Mouse (Mus musculus): Measurements from ENCODE around the gene Ccdc85c. TPM values are rescaled to one million over a fixed set of nuclear protein-coding genes. Genes with fewer than 3 reads are reported as not detected.

The Ccdc85c gene
- polyA plus RNA-seq, 1 experiment, result 6.6 TPM

- no peaks in the 10 kb centered on the region for H3K27me3 ChIP-seq (ENCODE audit: control insufficient read depth, insufficient read depth, insufficient read length)
- no peak for TF ChIP-seq SRF (IDR thresholded peaks at IDR 0.05; ENCODE audit: control insufficient read depth, insufficient read length, low read depth)
- TF ChIP-seq POLR2AphosphoS2 (IDR thresholded peaks at IDR 0.05; ENCODE audit: insufficient read length, low read depth), result no peak
- TF ChIP-seq CEBPB (IDR thresholded peaks at IDR 0.05; ENCODE audit: insufficient read depth, poor library complexity, severe bottlenecking), result no peak
- no peak for TF ChIP-seq MYOD1 (IDR thresholded peaks at IDR 0.05; ENCODE audit: control insufficient read depth in 1 of 3, insufficient read length in 2 of 3, low read depth in 2 of 3)
- TF ChIP-seq MYOG (IDR thresholded peaks at IDR 0.05; ENCODE audit: control insufficient read depth in 1 of 3, insufficient read depth in 1 of 3, insufficient read length in 2 of 3, low read depth in 2 of 3), result no peak
- no peaks in the 10 kb centered on the region for H3K36me3 ChIP-seq (ENCODE audit: control insufficient read depth, insufficient read depth)
- peak overlapping the region; percentile 39 for H3K4me3 ChIP-seq
- peak overlapping the region; percentile 77 for H3K4me2 ChIP-seq (ENCODE audit: low read depth)
- no peaks in the 10 kb centered on the region for H3K79me2 ChIP-seq (ENCODE audit: control insufficient read depth, insufficient read depth)
- H3ac ChIP-seq (ENCODE audit: control insufficient read depth, insufficient read length), result no peak overlapping the region
These were observed 32.3 kb upstream of the Ccdc85c start for GRCm38 (mm10) chr12:108307553-108307952.

GRCm38 (mm10) chr12:108305812-108306794, 30.9 kb upstream of the Ccdc85c start, which contains the start of gene Hhipl1:
Gene Hhipl1 (plus strand): TSS chr12:108306270.
- Histone ChIP-seq H3K4me2 (ENCODE audit: low read depth) (peak within 1 kb of the TSS; percentile 77), H3K79me2 (ENCODE audit: control insufficient read depth, insufficient read depth) (no peaks in the 10 kb centered on the region), H3K4me3 (peak within 1 kb of the TSS; percentile 39), H3K27me3 (ENCODE audit: control insufficient read depth, insufficient read depth, insufficient read length) (no peaks in the 10 kb centered on the region), H3K36me3 (ENCODE audit: control insufficient read depth, insufficient read depth) (no peaks in the 10 kb centered on the region), H3ac (ENCODE audit: control insufficient read depth, insufficient read length) (peak within 1 kb of the TSS; percentile 78)
- TF ChIP-seq MYOG (IDR thresholded peaks at IDR 0.05; ENCODE audit: control insufficient read depth in 1 of 3, insufficient read depth in 1 of 3, insufficient read length in 2 of 3, low read depth in 2 of 3), result no peak
- TF ChIP-seq REST (IDR thresholded peaks at IDR 0.05; ENCODE audit: insufficient read depth, insufficient read length), result no peak
- TF ChIP-seq MAX (IDR thresholded peaks at IDR 0.05; ENCODE audit: low read depth), result no peak
- no peak for TF ChIP-seq POLR2A (IDR thresholded peaks at IDR 0.05; ENCODE audit: insufficient read length, low read depth)
- TF ChIP-seq MYOD1 (IDR thresholded peaks at IDR 0.05; ENCODE audit: control insufficient read depth in 1 of 3, insufficient read length in 2 of 3, low read depth in 2 of 3), result no peak
- TF ChIP-seq E2F4 (IDR thresholded peaks at IDR 0.05; ENCODE audit: insufficient read depth), result no peak
- TF ChIP-seq TCF3 (IDR thresholded peaks at IDR 0.05; ENCODE audit: insufficient read length, low read depth), result no peak
- TF ChIP-seq CEBPB (IDR thresholded peaks at IDR 0.05; ENCODE audit: insufficient read depth, poor library complexity, severe bottlenecking), result no peak
- no peak for TF ChIP-seq SRF (IDR thresholded peaks at IDR 0.05; ENCODE audit: control insufficient read depth, insufficient read length, low read depth)
- no peak for TF ChIP-seq TCF12 (IDR thresholded peaks at IDR 0.05; ENCODE audit: insufficient read depth, poor library complexity, severe bottlenecking)
- TF ChIP-seq USF1 (IDR thresholded peaks at IDR 0.05; ENCODE audit: low read depth), result no peak
- no peak for TF ChIP-seq POLR2AphosphoS2 (IDR thresholded peaks at IDR 0.05; ENCODE audit: insufficient read length, low read depth)

GRCm38 (mm10) chr12:108305172-108305571, 29.9 kb upstream of the Ccdc85c start:
- H3K36me3 ChIP-seq (ENCODE audit: control insufficient read depth, insufficient read depth), result no peaks in the 10 kb centered on the region
- no peak overlapping the region for H3ac ChIP-seq (ENCODE audit: control insufficient read depth, insufficient read length)
- no peaks in the 10 kb centered on the region for H3K27me3 ChIP-seq (ENCODE audit: control insufficient read depth, insufficient read depth, insufficient read length)
- H3K4me3 ChIP-seq, result peak overlapping the region; percentile 39
- H3K79me2 ChIP-seq (ENCODE audit: control insufficient read depth, insufficient read depth), result no peaks in the 10 kb centered on the region
- TF ChIP-seq MAX (IDR thresholded peaks at IDR 0.05; ENCODE audit: low read depth), result peak; percentile 13
- TF ChIP-seq REST (IDR thresholded peaks at IDR 0.05; ENCODE audit: insufficient read depth, insufficient read length), result no peak
- no peak for TF ChIP-seq USF1 (IDR thresholded peaks at IDR 0.05; ENCODE audit: low read depth)
- TF ChIP-seq SRF (IDR thresholded peaks at IDR 0.05; ENCODE audit: control insufficient read depth, insufficient read length, low read depth), result no peak
- TF ChIP-seq MYOG (IDR thresholded peaks at IDR 0.05; ENCODE audit: control insufficient read depth in 1 of 3, insufficient read depth in 1 of 3, insufficient read length in 2 of 3, low read depth in 2 of 3), result no peak
- TF ChIP-seq TCF12 (IDR thresholded peaks at IDR 0.05; ENCODE audit: insufficient read depth, poor library complexity, severe bottlenecking), result no peak
- peak overlapping the region; percentile 77 for H3K4me2 ChIP-seq (ENCODE audit: low read depth)

GRCm38 (mm10) chr12:108303778-108304365, 28.6 kb upstream of the Ccdc85c start:
- Histone ChIP-seq H3K27me3 (ENCODE audit: control insufficient read depth, insufficient read depth, insufficient read length) (no peaks in the 10 kb centered on the region), H3K79me2 (ENCODE audit: control insufficient read depth, insufficient read depth) (no peaks in the 10 kb centered on the region), H3K36me3 (ENCODE audit: control insufficient read depth, insufficient read depth) (no peaks in the 10 kb centered on the region), H3K4me3 (no peak overlapping the region), H3ac (ENCODE audit: control insufficient read depth, insufficient read length) (no peak overlapping the region), H3K4me2 (ENCODE audit: low read depth) (no peak overlapping the region)
- TF ChIP-seq REST (IDR thresholded peaks at IDR 0.05; ENCODE audit: insufficient read depth, insufficient read length) (no peak), MYOD1 (IDR thresholded peaks at IDR 0.05; ENCODE audit: control insufficient read depth in 1 of 3, insufficient read length in 2 of 3, low read depth in 2 of 3) (no peak), MYOG (IDR thresholded peaks at IDR 0.05; ENCODE audit: control insufficient read depth in 1 of 3, insufficient read depth in 1 of 3, insufficient read length in 2 of 3, low read depth in 2 of 3) (no peak), TCF3 (IDR thresholded peaks at IDR 0.05; ENCODE audit: insufficient read length, low read depth) (no peak), POLR2A (IDR thresholded peaks at IDR 0.05; ENCODE audit: insufficient read length, low read depth) (no peak), TCF12 (IDR thresholded peaks at IDR 0.05; ENCODE audit: insufficient read depth, poor library complexity, severe bottlenecking) (no peak), POLR2AphosphoS2 (IDR thresholded peaks at IDR 0.05; ENCODE audit: insufficient read length, low read depth) (no peak), SRF (IDR thresholded peaks at IDR 0.05; ENCODE audit: control insufficient read depth, insufficient read length, low read depth) (no peak), MAX (IDR thresholded peaks at IDR 0.05; ENCODE audit: low read depth) (no peak), CEBPB (IDR thresholded peaks at IDR 0.05; ENCODE audit: insufficient read depth, poor library complexity, severe bottlenecking) (no peak), E2F4 (IDR thresholded peaks at IDR 0.05; ENCODE audit: insufficient read depth) (no peak), USF1 (IDR thresholded peaks at IDR 0.05; ENCODE audit: low read depth) (no peak)

Measured in myocyte (in vitro differentiated cells).